Mouse (Mus musculus) spleen, adult 2 months (tissue): ENCODE measurements around the gene Dync1li1.

Experiments
- CTCF ChIP-seq: fragments of 200-500 bp; IDR thresholded peaks from 2 replicates; pipeline ENCODE4 v1.5.1; 2011; ENCODE audit warnings: mild to moderate bottlenecking, inconsistent platforms; ENCODE audit not compliant: insufficient read depth, insufficient read length, insufficient replicate concordance; ENCODE audit errors: extremely low read depth
- POLR2A ChIP-seq: fragments of 200-500 bp; IDR thresholded peaks from 2 replicates; pipeline ENCODE4 v1.6.1; 2011; ENCODE audit warnings: low read depth, low read length, inconsistent platforms

- TF ChIP-seq CTCF (no peak), POLR2A (no peak)
Observed at GRCm38 (mm10) chr9:114760353-114760752, 71.8 kb downstream of the Dync1li1 start.
